Mouse (Mus musculus) G1E (cell line): ENCODE measurements around the gene Sgcd. TPM values are rescaled to one million over a fixed set of nuclear protein-coding genes. Genes with fewer than 3 reads are reported as not detected.

Experiments used
- ATAC-seq: 2 replicates; pipeline ENCODE4 v1.8.0; 2016; ENCODE audit warnings: mild to moderate bottlenecking; ENCODE audit not compliant: insufficient number of reproducible peaks, poor library complexity, low FRiP score, severe bottlenecking; ENCODE audit errors: extremely low read depth
- DNase-seq: peaks from one replicate; pipeline ENCODE4 v3.0.0; 2012; ENCODE audit warnings: low spot score
- H3K27me3 ChIP-seq: 2 replicates; pipeline ENCODE4 v1.6.1; 2012; ENCODE audit warnings: mild to moderate bottlenecking, low read length, inconsistent platforms; ENCODE audit not compliant: insufficient read depth
- H3K36me3 ChIP-seq: replicated peaks from 2 replicates; pipeline ENCODE3; 2012; ENCODE audit warnings: mild to moderate bottlenecking, inconsistent platforms
- H3K4me1 ChIP-seq: 2 replicates; pipeline ENCODE4 v1.6.1; 2012; ENCODE audit warnings: low read depth, low read length, inconsistent platforms, mixed read lengths; ENCODE audit not compliant: insufficient read depth
- H3K4me3 ChIP-seq: 2 replicates; pipeline ENCODE4 v1.5.1; 2012; ENCODE audit warnings: low read depth, mild to moderate bottlenecking, inconsistent platforms, low read length, moderate library complexity, mixed read lengths
- H3K9me3 ChIP-seq: replicated peaks from 2 replicates; pipeline ENCODE4 v1.6.1; 2012; ENCODE audit warnings: inconsistent platforms
- CTCF ChIP-seq: IDR thresholded peaks from 2 replicates; pipeline ENCODE4 v1.5.1; 2012; ENCODE audit warnings: low read depth, low read length, inconsistent platforms, mixed read lengths
- GATA1 ChIP-seq: IDR thresholded peaks from 2 replicates; pipeline ENCODE4 v1.6.1; 2012; ENCODE audit warnings: borderline replicate concordance, low read length, inconsistent platforms, mixed read lengths
- GATA2 ChIP-seq: IDR thresholded peaks from 2 replicates; pipeline ENCODE4 v1.6.1; 2012; ENCODE audit warnings: low read depth, low read length, inconsistent platforms, borderline replicate concordance
- POLR2AphosphoS5 ChIP-seq: IDR thresholded peaks from 2 replicates; pipeline ENCODE4 v1.6.1; 2012; ENCODE audit warnings: low read depth, low read length, inconsistent platforms; ENCODE audit not compliant: insufficient replicate concordance
- TAL1 ChIP-seq: conservative IDR thresholded peaks from 2 replicates; pipeline ENCODE4 v1.6.1; 2012; ENCODE audit warnings: low read depth, low read length, inconsistent platforms, mixed read lengths
- polyA plus RNA-seq: library from polyadenylated mRNA; stranded (reverse); fragments of >175 nt; gene quantifications from 2 replicates; pipeline ENCODE4 v1.2.3, GENCODE M21; 2012
- total RNA-seq, 2 experiments: library from RNA; stranded (forward) in 1 of 2; stranded (reverse) in 1 of 2; fragments of 200-1000 nt in 1 of 2; fragments of >200 nt in 1 of 2; fragmentation: Nextera tagmentation in 1 of 2; gene quantifications; 2 replicates each; pipeline ENCODE4 v1.2.3; 2014 to 2017

The Sgcd gene
- total and polyA plus RNA-seq, 3 experiments: 0.05 TPM; not detected in 2

DNA sequence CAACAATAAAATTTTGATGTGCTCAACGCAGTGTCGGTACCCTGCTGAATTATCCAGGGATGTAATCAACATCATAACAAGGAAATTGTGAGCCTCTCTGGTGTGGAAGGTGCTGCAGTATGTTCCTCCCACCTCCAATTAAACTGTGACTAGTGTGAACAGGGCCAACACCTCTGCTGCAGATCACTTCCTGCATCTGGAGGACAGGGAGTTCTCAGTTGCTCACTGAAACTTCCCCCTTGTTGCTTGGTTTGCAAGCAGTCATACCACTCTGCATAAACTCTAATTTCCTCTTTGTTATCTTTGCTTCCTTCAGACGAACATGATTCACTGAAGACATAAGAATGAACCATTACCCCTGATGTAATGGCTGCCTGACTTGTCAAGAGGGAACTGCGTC is 925.1 kb downstream of the Sgcd start:
- TF ChIP-seq GATA2: no peak
- TF ChIP-seq TAL1: no peak
- TF ChIP-seq CTCF: no peak
- TF ChIP-seq POLR2AphosphoS5: no peak
- TF ChIP-seq GATA1: no peak
- Histone ChIP-seq H3K9me3 (no peaks in the 10 kb centered on the region), H3K36me3 (no peaks in the 10 kb centered on the region), H3K4me3 (no peak overlapping the region), H3K27me3 (no peaks in the 10 kb centered on the region), H3K4me1 (no peaks in the 10 kb centered on the region)
- DNase-seq: no peak
- no peak for ATAC-seq

DNA sequence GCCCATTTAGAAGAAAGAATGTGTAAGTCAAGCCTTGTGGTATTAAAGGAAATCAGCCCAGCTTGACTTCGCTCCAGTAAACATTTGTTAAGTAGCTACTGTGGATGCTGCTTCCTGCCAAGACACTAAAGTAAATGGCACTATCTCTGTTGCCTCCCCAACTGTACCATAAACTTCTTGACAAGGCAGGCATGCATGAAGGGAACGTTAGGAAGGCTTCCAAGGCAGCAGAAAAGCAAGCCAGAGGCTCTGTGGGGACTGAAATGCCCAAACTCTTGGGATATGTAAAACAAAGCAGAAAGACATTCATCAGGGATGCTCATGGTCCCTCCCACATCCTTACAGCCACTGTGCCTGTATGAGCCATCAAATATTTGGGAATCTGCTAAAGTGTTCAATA is 938.4 kb downstream of the Sgcd start:
- Histone ChIP-seq H3K9me3 (0 out of 2 replicates have a peak, but pooled peaks cover 2% of the 10 kb centered on the region), H3K27me3 (no peaks in the 10 kb centered on the region), H3K4me3 (no peak overlapping the region), H3K4me1 (no peaks in the 10 kb centered on the region), H3K36me3 (no peaks in the 10 kb centered on the region)
- no peak for TF ChIP-seq GATA1
- TF ChIP-seq POLR2AphosphoS5: no peak
- no peak for TF ChIP-seq TAL1
- TF ChIP-seq CTCF: no peak
- TF ChIP-seq GATA2: no peak
- ATAC-seq: no peak
- no peak for DNase-seq

DNA sequence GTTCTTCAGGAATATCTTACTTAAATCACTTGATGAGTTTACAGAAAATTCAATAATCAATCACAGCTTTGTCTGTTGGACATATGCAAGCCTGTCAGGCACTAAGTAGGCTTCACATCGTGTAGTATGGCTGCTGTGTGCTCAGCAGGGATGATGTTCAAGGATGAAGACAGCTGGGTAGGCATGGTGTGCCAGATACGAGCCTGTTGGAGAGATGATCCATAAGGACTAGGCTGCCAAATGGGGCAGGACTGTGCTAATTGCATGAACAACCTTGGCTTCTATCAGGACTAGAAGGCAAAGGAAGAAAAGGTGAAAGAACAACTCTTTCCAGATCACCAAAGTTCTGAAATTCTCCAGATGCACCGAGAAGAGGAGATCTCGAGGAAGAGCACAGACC is 939.0 kb downstream of the Sgcd start:
- TF ChIP-seq TAL1: no peak
- TF ChIP-seq GATA1: no peak
- TF ChIP-seq CTCF: no peak
- TF ChIP-seq POLR2AphosphoS5: no peak
- no peak for TF ChIP-seq GATA2
- no peak for ATAC-seq
- H3K27me3 ChIP-seq: no peaks in the 10 kb centered on the region
- no peak overlapping the region for H3K4me3 ChIP-seq
- H3K36me3 ChIP-seq: no peaks in the 10 kb centered on the region
- H3K9me3 ChIP-seq: 0 out of 2 replicates have a peak, but pooled peaks cover 2% of the 10 kb centered on the region
- no peak for DNase-seq
- H3K4me1 ChIP-seq: no peaks in the 10 kb centered on the region

DNA sequence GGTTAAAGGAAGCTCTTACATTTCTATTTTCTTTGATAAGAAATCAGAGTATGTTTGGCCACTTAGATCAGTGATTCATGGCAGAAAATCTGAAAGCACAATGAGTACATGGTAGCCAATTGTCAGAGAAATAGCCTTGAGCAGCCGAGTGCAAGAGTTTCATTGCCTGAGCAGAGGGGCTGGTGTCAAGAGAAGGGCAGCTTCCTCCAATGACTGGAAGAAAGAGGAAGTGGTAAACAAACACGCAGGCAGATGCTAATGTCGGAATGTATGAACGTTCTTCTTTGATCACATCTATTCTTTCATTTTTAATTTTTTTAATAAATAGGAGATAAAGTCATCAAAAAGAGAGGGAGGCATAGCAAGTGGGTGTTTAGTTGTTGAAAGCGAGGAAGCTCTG is 956.5 kb downstream of the Sgcd start:
- DNase-seq: no peak
- no peaks in the 10 kb centered on the region for H3K9me3 ChIP-seq
- TF ChIP-seq POLR2AphosphoS5 (no peak), CTCF (no peak), GATA1 (no peak), GATA2 (no peak), TAL1 (no peak)
- H3K4me1 ChIP-seq: no peaks in the 10 kb centered on the region
- no peak overlapping the region for H3K4me3 ChIP-seq
- no peaks in the 10 kb centered on the region for H3K27me3 ChIP-seq
- ATAC-seq: no peak
- H3K36me3 ChIP-seq: no peaks in the 10 kb centered on the region

DNA sequence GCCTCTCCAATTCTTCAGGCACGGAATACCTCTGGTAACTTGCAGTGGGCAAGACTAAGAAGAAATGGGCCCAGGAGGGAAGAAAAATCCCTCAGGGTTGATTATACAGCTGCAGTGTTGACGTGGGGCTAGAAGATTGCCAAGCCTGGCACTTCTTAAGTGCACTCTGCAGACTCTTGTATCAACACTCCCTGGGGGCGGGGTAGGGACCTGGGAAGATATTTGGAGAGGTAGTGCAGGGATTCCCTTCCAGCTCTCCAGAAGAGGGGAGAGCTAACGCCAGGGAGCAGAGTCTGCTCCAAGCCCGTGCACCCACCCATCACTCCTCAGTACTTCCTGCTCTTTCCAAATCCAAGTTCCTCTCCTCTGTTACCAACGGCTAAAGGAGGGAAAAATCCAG is 967.9 kb downstream of the Sgcd start:
- TF ChIP-seq GATA1 (no peak), GATA2 (no peak), TAL1 (no peak), CTCF (no peak), POLR2AphosphoS5 (no peak)
- no peak overlapping the region for H3K4me3 ChIP-seq
- H3K36me3 ChIP-seq: no peaks in the 10 kb centered on the region
- DNase-seq: no peak
- H3K4me1 ChIP-seq: no peaks in the 10 kb centered on the region
- ATAC-seq: no peak
- H3K9me3 ChIP-seq: no peaks in the 10 kb centered on the region
- no peaks in the 10 kb centered on the region for H3K27me3 ChIP-seq

GRCm38 (mm10) chr11:47018139-47018538 is 970.6 kb downstream of the Sgcd start:
- Histone ChIP-seq H3K4me3 (no peak overlapping the region), H3K36me3 (no peaks in the 10 kb centered on the region), H3K27me3 (no peaks in the 10 kb centered on the region), H3K9me3 (no peaks in the 10 kb centered on the region), H3K4me1 (no peaks in the 10 kb centered on the region)
- no peak for ATAC-seq
- no peak for DNase-seq
- no peak for TF ChIP-seq TAL1

GRCm38 (mm10) chr11:47015683-47016082 is 973.1 kb downstream of the Sgcd start:
- no peak for ATAC-seq
- Histone ChIP-seq H3K4me1 (no peaks in the 10 kb centered on the region), H3K4me3 (no peak overlapping the region), H3K36me3 (no peaks in the 10 kb centered on the region), H3K9me3 (no peaks in the 10 kb centered on the region), H3K27me3 (no peaks in the 10 kb centered on the region)
- DNase-seq: no peak
- TF ChIP-seq TAL1 (no peak), POLR2AphosphoS5 (no peak), CTCF (no peak), GATA1 (no peak), GATA2 (no peak)
